Mouse (Mus musculus): Measurements from ENCODE around the gene Tenm4.

- no peak for TF ChIP-seq CHD2 (IDR thresholded peaks at IDR 0.05; ENCODE audit: low read depth, low read length)
- TF ChIP-seq HCFC1 (IDR thresholded peaks at IDR 0.05; ENCODE audit: borderline replicate concordance, insufficient read depth, low read length), result no peak
Measured at GRCm38 (mm10) chr7:96383686-96384528, 212.9 kb downstream of the Tenm4 start.
